Mouse (Mus musculus): ENCODE results near the gene Zfp948.
"Not testable (repeated sequence)": the region's sequence is repeated elsewhere in the genome, so short reads cannot be mapped to it uniquely, and the experiment has no call there.

The Zfp948 gene

GRCm38 (mm10) chr17:21566728-21567349, at the start of gene Zfp948:
Zfp948 (plus strand) TSS chr17:21567008.
- DNase-seq, result peak; percentile 40 to 48

GRCm38 (mm10) chr17:21517130-21517671, 49.6 kb upstream of the Zfp948 start:
- no peak for DNase-seq

- no peak for DNase-seq
These were observed 40.5 kb upstream of the Zfp948 start for GRCm38 (mm10) chr17:21526270-21526669.

- DNase-seq, result no peak
These were observed 36.0 kb upstream of the Zfp948 start for GRCm38 (mm10) chr17:21530645-21531330.

GRCm38 (mm10) chr17:21531621-21532020, 35.2 kb upstream of the Zfp948 start:
- no peak for DNase-seq

- DNase-seq, result peak; percentile 63 to 64
These were observed 34.5 kb upstream of the Zfp948 start for GRCm38 (mm10) chr17:21532101-21532951.

- DNase-seq, result no peak
These were observed 32.8 kb upstream of the Zfp948 start for GRCm38 (mm10) chr17:21533961-21534360.

- no peak for DNase-seq
These were observed 32.2 kb upstream of the Zfp948 start for GRCm38 (mm10) chr17:21534460-21535095.

GRCm38 (mm10) chr17:21535096-21536001, 31.5 kb upstream of the Zfp948 start, which contains the start of gene Zfp52:
Zfp52 (plus strand) TSS chr17:21535539.
- DNase-seq, result peak; percentile 64 to 72

GRCm38 (mm10) chr17:21536096-21536495, 30.7 kb upstream of the Zfp948 start:
- DNase-seq, result no peak

- DNase-seq, result no peak
These were observed 30.1 kb upstream of the Zfp948 start for GRCm38 (mm10) chr17:21536676-21537075.

- DNase-seq, result no peak
These were observed 9.0 kb upstream of the Zfp948 start for GRCm38 (mm10) chr17:21557831-21558230.

- peak; percentile 15 to 22 for DNase-seq
These were observed 588 bp upstream of the Zfp948 start for GRCm38 (mm10) chr17:21566220-21566619.

GRCm38 (mm10) chr17:21567696-21568095, 888 bp downstream of the Zfp948 start:
- no peak for DNase-seq

- DNase-seq, result no peak
These were observed 12.3 kb downstream of the Zfp948 start for GRCm38 (mm10) chr17:21579080-21579479.

GRCm38 (mm10) chr17:21579493-21580175, 12.8 kb downstream of the Zfp948 start:
- peak in 1 of 2 experiments; percentile 15 for DNase-seq

- no peak for DNase-seq
These were observed 18.7 kb downstream of the Zfp948 start for GRCm38 (mm10) chr17:21585521-21585920.

GRCm38 (mm10) chr17:21616356-21616755, 49.5 kb downstream of the Zfp948 start:
- DNase-seq, result no peak

GRCm38 (mm10) chr17:21617352-21617751, 50.5 kb downstream of the Zfp948 start:
- peak; percentile 20 to 43 for DNase-seq

GRCm38 (mm10) chr17:21623647-21624046, 56.8 kb downstream of the Zfp948 start:
- DNase-seq, result no peak

GRCm38 (mm10) chr17:21635758-21636157, 69.0 kb downstream of the Zfp948 start:
- DNase-seq, result not testable (repeated sequence)

All from thymus, postnatal 36 days (tissue).